Mouse (Mus musculus): ENCODE results near the gene C130026I21Rik.
"Not testable (repeated sequence)": the region's sequence is repeated elsewhere in the genome, so short reads cannot be mapped to it uniquely, and the experiment has no call there.

C130026I21Rik gene

GRCm38 (mm10) chr1:85118341-85118740, 152.0 kb downstream of the C130026I21Rik start:
- DNase-seq: not testable (repeated sequence)

- DNase-seq: not testable (repeated sequence)
These were observed 152.8 kb downstream of the C130026I21Rik start for GRCm38 (mm10) chr1:85117537-85117936.

GRCm38 (mm10) chr1:85114666-85115402, 155.5 kb downstream of the C130026I21Rik start:
- not testable (repeated sequence) for DNase-seq

GRCm38 (mm10) chr1:85114078-85114477, 156.3 kb downstream of the C130026I21Rik start:
- DNase-seq: not testable (repeated sequence)

- DNase-seq: not testable (repeated sequence)
These were observed 157.5 kb downstream of the C130026I21Rik start for GRCm38 (mm10) chr1:85112889-85113288.

- not testable (repeated sequence) for DNase-seq
These were observed 158.1 kb downstream of the C130026I21Rik start for GRCm38 (mm10) chr1:85112266-85112665.

GRCm38 (mm10) chr1:85111572-85111971, 158.8 kb downstream of the C130026I21Rik start:
- peak; percentile 20 for DNase-seq

- not testable (repeated sequence) for DNase-seq
These were observed 159.5 kb downstream of the C130026I21Rik start for GRCm38 (mm10) chr1:85110876-85111275.

GRCm38 (mm10) chr1:85109753-85110152, 160.6 kb downstream of the C130026I21Rik start, which contains the start of gene A530032D15Rik:
Gene A530032D15Rik (minus strand): TSS chr1:85109853.
- not testable (repeated sequence) for DNase-seq

GRCm38 (mm10) chr1:85106013-85106412, 164.4 kb downstream of the C130026I21Rik start:
- not testable (repeated sequence) for DNase-seq

GRCm38 (mm10) chr1:85105336-85105735, 165.0 kb downstream of the C130026I21Rik start:
- DNase-seq: not testable (repeated sequence)

GRCm38 (mm10) chr1:85101754-85102153, 168.6 kb downstream of the C130026I21Rik start:
- DNase-seq: not testable (repeated sequence)

GRCm38 (mm10) chr1:85099864-85100263, 170.5 kb downstream of the C130026I21Rik start, which contains the start of gene Gm10553:
Gene Gm10553 (plus strand): TSS chr1:85100164.
- not testable (repeated sequence) for DNase-seq

- DNase-seq: not testable (repeated sequence)
These were observed 171.3 kb downstream of the C130026I21Rik start for GRCm38 (mm10) chr1:85099081-85099480.

GRCm38 (mm10) chr1:85093011-85093572, 177.3 kb downstream of the C130026I21Rik start:
- not testable (repeated sequence) for DNase-seq

- not testable (repeated sequence) for DNase-seq
These were observed 178.2 kb downstream of the C130026I21Rik start for GRCm38 (mm10) chr1:85092169-85092568.

- DNase-seq: not testable (repeated sequence)
These were observed 184.2 kb downstream of the C130026I21Rik start for GRCm38 (mm10) chr1:85086211-85086610.

GRCm38 (mm10) chr1:85084803-85085202, 185.6 kb downstream of the C130026I21Rik start:
- not testable (repeated sequence) for DNase-seq

- DNase-seq: not testable (repeated sequence)
These were observed 197.3 kb downstream of the C130026I21Rik start for GRCm38 (mm10) chr1:85073099-85073498.

- not testable (repeated sequence) for DNase-seq
These were observed 198.7 kb downstream of the C130026I21Rik start for GRCm38 (mm10) chr1:85071690-85072089.

GRCm38 (mm10) chr1:85035801-85036200, 234.6 kb downstream of the C130026I21Rik start:
- not testable (repeated sequence) for DNase-seq

- not testable (repeated sequence) for DNase-seq
These were observed 236.0 kb downstream of the C130026I21Rik start for GRCm38 (mm10) chr1:85034394-85034793.

- not testable (repeated sequence) for DNase-seq
These were observed 236.8 kb downstream of the C130026I21Rik start for GRCm38 (mm10) chr1:85033616-85034015.

- DNase-seq: not testable (repeated sequence)
These were observed 240.2 kb downstream of the C130026I21Rik start for GRCm38 (mm10) chr1:85030211-85030610.
